Mouse (Mus musculus) cerebellum, adult 2 months (tissue): ENCODE results near the gene Crabp1.

ENCODE experiments used
- CTCF ChIP-seq: fragments of 200-500 bp; IDR thresholded peaks from 2 replicates; pipeline ENCODE4 v1.5.1; 2011; ENCODE audit warnings: low read depth, mild to moderate bottlenecking, control low read depth, low read length, moderate library complexity, borderline replicate concordance; ENCODE audit not compliant: insufficient read depth
- POLR2A ChIP-seq: fragments of 200-500 bp; IDR thresholded peaks from 2 replicates; pipeline ENCODE4 v1.6.1; 2011; ENCODE audit warnings: low read length, control low read depth, borderline replicate concordance; ENCODE audit not compliant: insufficient read depth

DNA sequence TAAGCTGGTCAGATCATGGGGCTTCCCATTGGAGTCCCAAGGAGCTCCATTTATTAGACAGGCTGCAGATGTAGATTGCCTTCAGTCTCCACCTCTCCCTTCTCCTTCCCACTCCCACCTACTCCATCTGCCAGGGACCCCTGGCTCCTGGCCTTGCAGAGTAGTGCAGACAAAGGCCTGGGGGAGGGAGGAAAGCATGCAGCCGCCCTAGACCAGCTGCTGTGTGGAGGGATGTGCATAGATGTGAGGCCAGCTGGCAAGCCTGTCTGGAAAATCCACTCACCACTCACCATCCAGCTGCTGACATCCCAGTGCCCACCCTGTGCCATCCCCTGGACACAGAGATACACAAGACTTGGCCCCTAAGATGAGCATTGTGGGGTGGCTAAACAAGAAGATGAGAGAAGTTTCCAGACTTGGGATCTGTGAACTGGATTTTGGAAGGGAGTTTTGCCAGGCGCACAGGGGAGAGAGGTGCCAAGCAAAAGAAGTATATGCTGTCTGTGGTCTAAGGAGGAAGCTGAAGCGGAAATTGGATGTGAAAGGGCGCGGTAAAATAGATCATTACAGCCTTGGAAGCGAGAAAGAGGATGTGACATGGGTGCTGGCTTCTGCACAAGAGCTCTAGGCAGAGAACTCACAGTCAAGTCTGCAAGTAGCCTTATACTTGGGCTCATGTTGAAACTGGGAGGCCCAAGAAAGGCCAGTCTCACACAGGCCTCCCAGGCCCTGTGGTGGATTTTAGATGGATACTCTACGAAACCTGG lies 14.2 kb upstream of the Crabp1 start:
- TF ChIP-seq CTCF (no peak), POLR2A (no peak)
